Mouse (Mus musculus) thymus, adult 2 months (tissue): Measurements from ENCODE around the gene Bst1. TPM values are rescaled to one million over a fixed set of nuclear protein-coding genes. Genes with fewer than 3 reads are reported as not detected.

Experiments used
- DNase-seq: peaks from one replicate; pipeline ENCODE4 v3.0.0; 2021
- H3K27ac ChIP-seq: fragments of 200-500 bp; 2 replicates; pipeline ENCODE4 v1.5.1; 2012; ENCODE audit warnings: low read length, control low read depth; ENCODE audit not compliant: control insufficient read depth, insufficient read depth
- H3K27me3 ChIP-seq: fragments of 200-500 bp; 2 replicates; pipeline ENCODE4 v1.6.1; 2012; ENCODE audit warnings: mild to moderate bottlenecking, low read length, moderate library complexity, mixed read lengths; ENCODE audit not compliant: control insufficient read depth, insufficient read depth
- H3K36me3 ChIP-seq: fragments of 200-500 bp; 2 replicates; pipeline ENCODE4 v1.6.1; 2012; ENCODE audit warnings: mild to moderate bottlenecking, low read length, moderate library complexity; ENCODE audit not compliant: control insufficient read depth, insufficient read depth
- H3K4me1 ChIP-seq: fragments of 200-500 bp; replicated peaks from 2 replicates; pipeline ENCODE4 v1.6.1; 2012; ENCODE audit warnings: low read length; ENCODE audit not compliant: control insufficient read depth, insufficient read depth
- H3K4me3 ChIP-seq: fragments of 200-500 bp; 2 replicates; pipeline ENCODE4 v1.5.1; 2012; ENCODE audit warnings: mild to moderate bottlenecking, low read length, control low read depth, moderate library complexity; ENCODE audit not compliant: control insufficient read depth, insufficient read depth
- CTCF ChIP-seq: fragments of 200-500 bp; IDR thresholded peaks from 2 replicates; pipeline ENCODE4 v1.5.1; 2012; ENCODE audit warnings: mild to moderate bottlenecking, control low read depth, low read length, moderate library complexity, borderline replicate concordance; ENCODE audit not compliant: control insufficient read depth, poor library complexity, insufficient read depth; ENCODE audit errors: extremely low read depth
- POLR2A ChIP-seq: fragments of 200-500 bp; IDR thresholded peaks from 2 replicates; pipeline ENCODE4 v1.6.1; 2012; ENCODE audit warnings: mild to moderate bottlenecking, low read length, control low read depth, moderate library complexity; ENCODE audit not compliant: control insufficient read depth, poor library complexity, insufficient read depth; ENCODE audit errors: extremely low read depth
- WGBS: fragments of 180-500 bp; shearing (Covaris S2); methylation state at CpG from one replicate; pipeline ENCODE4 v1.1.7; 2018; 5-methylcytosine and 5-hydroxymethylcytosine counted together
- polyA plus RNA-seq: library from polyadenylated mRNA; depleted of rRNA; stranded (reverse); fragments of >200 nt; gene quantifications from 2 replicates; pipeline ENCODE4 v1.2.3, GENCODE M21; 2012

Gene Bst1
- polyA plus RNA-seq, 1 experiment = 2.6 TPM

DNA sequence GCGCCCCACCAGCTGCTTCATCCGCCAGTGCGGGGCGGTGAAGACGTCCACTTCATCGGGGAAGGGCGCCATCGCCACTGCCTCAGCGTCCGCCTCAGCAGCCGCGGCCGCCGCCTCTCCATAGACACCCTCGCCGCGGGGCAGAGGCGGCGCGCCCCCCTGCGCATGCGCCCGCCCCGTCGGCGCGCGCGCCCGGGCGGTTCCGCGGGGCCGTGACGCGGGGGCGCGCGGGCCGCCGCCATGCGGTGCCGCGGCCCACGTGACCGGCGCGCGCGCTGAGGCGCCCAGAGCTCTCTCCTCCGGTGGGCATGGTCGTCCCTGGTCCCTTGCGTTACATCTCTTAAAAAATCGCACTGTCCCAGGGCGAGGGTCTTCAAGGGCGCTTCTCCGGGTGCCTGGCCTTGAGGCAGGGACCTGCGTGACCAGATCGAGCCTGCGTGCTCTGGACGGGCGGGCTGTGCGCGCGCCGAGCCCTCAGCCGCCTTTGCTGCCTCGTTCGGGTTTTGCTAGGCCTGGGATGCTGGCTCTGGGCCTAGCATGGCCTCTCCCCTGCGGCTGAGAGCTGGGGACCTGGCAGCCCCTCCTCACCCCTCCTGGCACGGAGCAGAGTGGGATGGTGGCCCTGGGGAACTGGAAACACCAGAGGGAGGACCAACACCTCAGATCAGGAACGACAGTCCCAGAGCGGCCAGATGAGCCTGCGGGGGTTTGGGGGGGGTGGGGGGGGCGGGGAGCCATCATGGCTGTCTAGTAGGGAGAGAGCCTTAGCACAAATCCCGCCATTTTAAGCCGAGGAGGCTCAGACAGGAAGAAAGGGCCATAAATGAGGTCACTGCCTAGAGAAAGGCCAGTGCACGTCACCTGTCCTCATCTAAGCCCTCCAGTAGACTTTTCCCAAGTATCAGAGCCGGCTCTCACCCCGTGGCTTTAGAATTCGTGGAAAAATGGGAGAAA is 36.4 kb upstream of the Bst1 start:
- Histone ChIP-seq H3K4me3 (peak overlapping the region; percentile 90), H3K27ac (peak overlapping the region; percentile 55; the same call in 1 of the 2 replicates), H3K4me1 (peaks cover 5% of the 10 kb centered on the region), H3K27me3 (no peaks in the 10 kb centered on the region), H3K36me3 (no peaks in the 10 kb centered on the region)
- 5% methylated on average over 82 of the region's 82 CpGs for WGBS
- TF ChIP-seq POLR2A (peak; percentile 92; the same call in 1 of the 2 replicates), CTCF (no peak)
- peak; percentile 77 for DNase-seq

DNA sequence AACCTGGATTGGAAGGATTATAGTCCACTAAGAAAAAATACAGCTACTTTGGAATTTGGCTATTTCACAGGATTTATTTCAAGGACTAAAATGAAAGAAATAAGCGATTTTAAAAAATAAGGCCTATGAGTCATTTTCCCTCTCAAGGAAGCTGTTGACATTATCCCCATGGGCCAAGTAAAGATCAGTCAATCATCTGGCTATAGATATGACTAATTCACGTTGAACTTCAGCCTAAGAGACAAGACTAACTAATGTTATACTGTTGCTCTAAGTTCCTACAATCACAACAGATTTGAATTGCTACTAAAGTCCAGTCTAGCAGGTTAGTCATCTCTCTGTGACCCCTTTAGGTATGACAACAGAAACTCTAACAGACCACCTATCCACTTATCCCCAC is 34.7 kb upstream of the Bst1 start:
- no peak for DNase-seq
- H3K27ac ChIP-seq = no peak overlapping the region
- TF ChIP-seq CTCF = no peak
- TF ChIP-seq POLR2A = no peak
- H3K27me3 ChIP-seq = no peaks in the 10 kb centered on the region
- 94% methylated on average over 2 of the region's 2 CpGs for WGBS
- peaks cover 5% of the 10 kb centered on the region for H3K4me1 ChIP-seq
- no peaks in the 10 kb centered on the region for H3K36me3 ChIP-seq
- no peak overlapping the region for H3K4me3 ChIP-seq

DNA sequence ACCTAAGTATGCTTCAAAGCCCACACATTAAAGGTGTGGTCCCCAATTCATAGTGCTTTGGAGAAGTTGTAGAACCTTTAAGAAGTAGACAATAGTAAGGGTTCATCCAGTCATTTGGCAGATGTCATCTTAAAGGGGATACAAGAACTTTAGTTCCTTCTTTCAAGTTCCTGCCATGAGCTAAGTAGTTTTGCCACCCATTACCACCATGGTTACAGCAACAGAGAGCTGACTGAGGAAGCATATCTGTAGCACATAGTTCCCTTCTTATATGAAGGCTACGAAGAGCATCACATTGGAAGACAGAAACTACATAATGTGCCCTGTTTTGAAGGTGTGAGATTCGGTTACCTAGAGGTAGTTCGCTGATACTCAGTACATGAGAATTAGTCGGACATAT is 32.1 kb upstream of the Bst1 start:
- TF ChIP-seq CTCF = no peak
- TF ChIP-seq POLR2A = no peak
- H3K36me3 ChIP-seq = no peaks in the 10 kb centered on the region
- DNase-seq = no peak
- H3K4me3 ChIP-seq = no peak overlapping the region
- H3K4me1 ChIP-seq = peaks cover 5% of the 10 kb centered on the region
- no peaks in the 10 kb centered on the region for H3K27me3 ChIP-seq
- WGBS = 80% methylated on average over 4 of the region's 4 CpGs
- no peak overlapping the region for H3K27ac ChIP-seq

DNA sequence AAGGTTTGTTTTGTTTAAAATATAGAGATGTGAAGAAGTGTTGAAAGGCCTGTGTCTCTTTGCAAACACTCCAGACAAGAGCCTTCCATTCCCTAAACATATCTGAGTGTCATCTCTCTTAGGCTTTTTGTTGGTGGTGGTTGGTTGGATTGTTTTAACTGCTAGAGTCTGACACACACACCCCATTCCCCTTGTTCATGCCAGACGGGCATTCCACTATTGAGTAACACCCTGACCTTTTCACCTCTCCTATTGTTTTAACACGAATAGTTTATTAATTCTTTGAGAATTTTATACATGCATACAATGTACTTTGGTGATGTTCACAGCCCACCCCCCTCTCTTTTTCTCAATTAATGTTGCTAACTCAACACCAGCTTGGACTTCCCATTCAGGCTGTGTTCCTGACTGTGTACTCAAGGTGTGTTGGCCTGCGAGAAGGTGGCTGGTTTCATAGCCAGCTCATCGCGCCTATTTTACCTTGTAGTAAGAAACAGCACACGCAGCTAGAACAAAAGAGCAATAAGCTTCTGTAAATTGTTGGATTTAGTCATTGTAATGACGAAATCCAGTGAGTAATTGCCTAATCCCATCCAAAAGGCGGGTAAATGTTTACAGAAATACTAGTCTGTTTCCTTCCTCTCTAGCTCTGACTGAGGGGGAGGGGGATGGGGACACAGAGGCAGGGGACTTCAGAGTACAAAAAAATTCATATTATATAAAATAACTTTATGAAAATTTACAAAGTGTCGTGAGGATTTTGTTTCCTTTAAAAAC is 30.5 kb upstream of the Bst1 start:
- H3K27ac ChIP-seq = no peak overlapping the region
- no peaks in the 10 kb centered on the region for H3K36me3 ChIP-seq
- WGBS = 95% methylated on average over 9 of the region's 9 CpGs
- H3K4me3 ChIP-seq = no peak overlapping the region
- no peaks in the 10 kb centered on the region for H3K27me3 ChIP-seq
- no peaks in the 10 kb centered on the region for H3K4me1 ChIP-seq
- no peak for TF ChIP-seq POLR2A
- TF ChIP-seq CTCF = no peak
- no peak for DNase-seq

DNA sequence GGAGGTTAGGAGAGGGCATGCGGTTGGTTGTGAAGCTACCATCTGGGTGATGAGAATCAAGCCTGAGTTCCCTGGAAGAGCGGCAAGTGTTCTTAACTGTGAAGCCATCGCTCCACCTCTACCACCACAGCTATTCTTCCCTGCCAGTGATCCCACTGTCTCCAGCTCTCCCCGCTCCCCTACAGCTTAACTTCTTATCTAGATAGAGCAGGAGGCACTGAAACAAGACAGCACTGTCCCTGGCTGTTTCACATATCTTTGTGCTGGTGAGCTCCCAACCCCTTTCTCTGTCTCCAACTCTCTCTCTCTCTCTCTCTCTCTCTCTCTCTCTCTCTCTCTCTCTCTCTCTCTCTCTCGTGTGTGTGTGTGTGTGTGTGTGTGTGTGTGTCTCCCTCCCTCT is 26.3 kb upstream of the Bst1 start:
- 89% methylated on average over 5 of the region's 5 CpGs for WGBS
- no peak for DNase-seq
- Histone ChIP-seq H3K36me3 (no peaks in the 10 kb centered on the region), H3K4me3 (no peak overlapping the region), H3K4me1 (no peaks in the 10 kb centered on the region), H3K27me3 (no peaks in the 10 kb centered on the region), H3K27ac (no peak overlapping the region)
- no peak for TF ChIP-seq CTCF

DNA sequence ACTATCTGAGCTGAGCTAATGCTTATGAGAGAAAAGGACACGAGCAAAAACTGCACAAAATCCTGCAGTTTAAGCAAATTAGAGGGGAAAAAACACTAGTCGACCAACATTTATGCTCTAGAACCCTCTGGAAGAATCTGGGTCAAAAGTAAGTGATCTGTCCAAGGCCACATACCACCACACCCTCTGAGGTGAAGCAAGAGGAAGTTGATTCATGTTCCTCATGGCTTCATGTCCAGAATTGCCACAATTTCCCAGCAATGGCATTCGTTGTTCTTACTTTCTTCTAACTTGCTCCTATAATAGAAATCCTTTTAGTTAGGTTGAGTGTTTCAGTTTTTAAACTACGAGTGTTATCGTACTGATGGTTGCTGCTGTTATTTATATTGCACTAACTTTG is 19.2 kb upstream of the Bst1 start:
- TF ChIP-seq POLR2A (no peak), CTCF (no peak)
- 83% methylated on average over 5 of the region's 5 CpGs for WGBS
- Histone ChIP-seq H3K4me3 (no peak overlapping the region), H3K27me3 (no peaks in the 10 kb centered on the region), H3K4me1 (no peaks in the 10 kb centered on the region), H3K36me3 (no peaks in the 10 kb centered on the region), H3K27ac (no peak overlapping the region)
- DNase-seq = no peak

DNA sequence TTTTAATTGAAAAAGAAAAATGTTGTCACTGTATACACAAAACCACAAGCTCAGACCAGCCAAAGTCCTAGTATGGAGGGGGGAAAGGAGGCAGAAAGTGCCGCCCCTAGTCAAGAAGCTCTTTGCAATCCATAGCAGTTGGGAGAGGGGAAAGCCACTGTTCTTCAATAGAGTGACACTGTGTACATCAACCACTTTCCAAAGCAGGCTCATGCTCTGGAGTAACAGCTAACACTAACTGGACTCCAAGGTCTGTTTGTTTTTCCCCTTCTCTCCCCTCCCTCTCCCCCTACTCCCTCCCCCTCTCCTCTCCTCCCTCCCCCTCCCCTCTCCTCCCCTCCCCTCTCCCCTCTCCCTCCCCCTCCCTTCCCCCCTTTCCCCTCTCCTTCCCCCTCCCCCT is 18.0 kb upstream of the Bst1 start:
- no peak for TF ChIP-seq POLR2A
- no peak for TF ChIP-seq CTCF
- H3K4me1 ChIP-seq = no peaks in the 10 kb centered on the region
- H3K4me3 ChIP-seq = no peak overlapping the region
- DNase-seq = no peak
- WGBS = 72% methylated on average over 1 of the region's 1 CpGs
- H3K27me3 ChIP-seq = no peaks in the 10 kb centered on the region
- no peak overlapping the region for H3K27ac ChIP-seq
- no peaks in the 10 kb centered on the region for H3K36me3 ChIP-seq
